Mouse (Mus musculus) bone marrow macrophage, adult 2 months (primary cell): ENCODE results near the gene Zfp128.
A peak's percentile ranks its signal among the peaks of the same experiment; 100 is the strongest.

ENCODE experiments used
- CTCF ChIP-seq: IDR thresholded peaks from 2 replicates; pipeline ENCODE4 v1.5.1; 2012; ENCODE audit warnings: low read depth, mild to moderate bottlenecking, low read length, moderate library complexity
- POLR2A ChIP-seq: IDR thresholded peaks from 2 replicates; pipeline ENCODE4 v1.6.1; 2012; ENCODE audit warnings: mild to moderate bottlenecking, low read depth, low read length, borderline replicate concordance

GRCm38 (mm10) chr7:12909498-12909962, 28.6 kb downstream of the Zfp128 start:
- TF ChIP-seq POLR2A = no peak
- peak; percentile 20; the same call in 1 of the 2 replicates for TF ChIP-seq CTCF
